Mouse (Mus musculus) liver, embryonic 15.5 days (tissue): ENCODE measurements around the gene Klrb1a. TPM values are rescaled to one million over a fixed set of nuclear protein-coding genes. Genes with fewer than 3 reads are reported as not detected.

Source experiments
- polyA plus RNA-seq: library from polyadenylated mRNA; unstranded; fragments of >200 nt; fragmentation: Nextera tagmentation; extraction: Ambion mirVana; gene quantifications from 2 replicates; pipeline ENCODE4 v1.2.1, GENCODE M21; 2015

Gene Klrb1a
- polyA plus RNA-seq, 1 experiment from 2014 or later = 0.51 TPM

Other genes starting within 250 kb of the Klrb1a start
- gene Tex52, start 248.1 kb downstream of the Klrb1a start, polyA plus RNA-seq = 0.06 TPM in 1 of 2 replicates, not detected in the other
- not detected in 2 replicates for gene Gm44596, start 248.0 kb downstream of the Klrb1a start, polyA plus RNA-seq
- gene Nrip2, start 224.2 kb downstream of the Klrb1a start, polyA plus RNA-seq = 2.1 and 2.6 TPM in 2 replicates
- gene Itfg2, start 198.6 kb downstream of the Klrb1a start, polyA plus RNA-seq = 12.1 and 13.9 TPM in 2 replicates
- gene Fkbp4, start 184.9 kb downstream of the Klrb1a start, polyA plus RNA-seq = 188 and 192 TPM in 2 replicates
- 339 and 487 TPM in 2 replicates for gene Pzp, start 96.8 kb downstream of the Klrb1a start, polyA plus RNA-seq
- gene A2ml1, start 41.9 kb downstream of the Klrb1a start, polyA plus RNA-seq = 20.5 and 25.0 TPM in 2 replicates
- gene Clec2h, start 38.9 kb upstream of the Klrb1a start, polyA plus RNA-seq = 0.07 and 0.10 TPM in 2 replicates
- gene Klrb1, start 99.5 kb upstream of the Klrb1a start, polyA plus RNA-seq = not detected in 2 replicates
- 0.25 and 0.37 TPM in 2 replicates for gene Klrb1c, start 165.7 kb upstream of the Klrb1a start, polyA plus RNA-seq
- not detected in 2 replicates for gene Gm44511, start 202.8 kb upstream of the Klrb1a start, polyA plus RNA-seq
- 0.18 and 0.23 TPM in 2 replicates for gene Klrb1b, start 202.8 kb upstream of the Klrb1a start, polyA plus RNA-seq